Mouse (Mus musculus) heart, postnatal 0 days (tissue): ENCODE results near the gene Gm27029.

Source experiments
- CTCF ChIP-seq: IDR thresholded peaks from 2 replicates; pipeline ENCODE4 v1.5.1; 2016; ENCODE audit warnings: antibody characterized with exemption, control low read depth, low read depth
- EP300 ChIP-seq: IDR thresholded peaks from 2 replicates; pipeline ENCODE4 v1.6.1; 2016; ENCODE audit warnings: antibody characterized with exemption, low read depth

DNA sequence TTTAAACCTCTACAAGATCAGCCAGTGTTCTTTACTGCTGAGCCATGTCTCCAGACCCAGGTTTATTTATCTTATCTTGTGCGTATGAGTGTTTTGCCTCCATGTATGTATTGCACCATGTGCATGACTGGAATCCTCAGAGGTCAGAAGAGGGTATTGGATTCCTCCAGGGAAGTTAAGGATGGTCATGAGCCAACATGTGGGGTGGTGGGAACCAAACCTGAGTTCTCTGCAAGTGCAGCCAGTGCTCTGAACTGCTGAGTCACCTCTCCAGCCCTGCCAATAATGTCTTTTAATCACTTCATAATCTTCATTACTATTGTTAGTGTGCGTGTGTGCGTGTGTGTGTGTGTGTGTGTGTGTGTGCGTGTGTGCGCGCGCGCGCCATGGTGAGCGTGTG is 26.9 kb upstream of the Gm27029 start:
- TF ChIP-seq CTCF (no peak), EP300 (no peak)
